Mouse (Mus musculus): Measurements from ENCODE around the gene Polg.

- TF ChIP-seq POLR2A (IDR thresholded peaks at IDR 0.05; ENCODE audit: low read depth, low read length) (no peak), CTCF (IDR thresholded peaks at IDR 0.05; ENCODE audit: extremely low read depth, insufficient read depth, insufficient read length, insufficient replicate concordance) (no peak)
Observed at GRCm38 (mm10) chr7:79511181-79511580, 45.0 kb upstream of the Polg start.

Data from spleen, adult 2 months (tissue).